Mouse (Mus musculus) embryonic facial prominence, embryonic 12.5 days (tissue): ENCODE data around the gene Onecut1. TPM values are rescaled to one million over a fixed set of nuclear protein-coding genes. Genes with fewer than 3 reads are reported as not detected.
A peak's percentile ranks its signal among the peaks of the same experiment; 100 is the strongest.

Experiments used
- ATAC-seq: fragments of 200-750 bp; cut with Nextera tagmentation; 2 replicates; pipeline ENCODE4 v1.8.0; 2017; ENCODE audit not compliant: insufficient number of reproducible peaks, insufficient read depth, low FRiP score, low TSS enrichment
- H3K27ac ChIP-seq: fragments of 300-500 bp; sonication (generic); 2 replicates; pipeline ENCODE4 v1.5.1; 2016; ENCODE audit warnings: mild to moderate bottlenecking
- H3K27me3 ChIP-seq: fragments of 300-500 bp; sonication (generic); 2 replicates; pipeline ENCODE4 v1.6.1; 2016; ENCODE audit warnings: mild to moderate bottlenecking, moderate library complexity
- H3K36me3 ChIP-seq: fragments of 300-500 bp; sonication (generic); 2 replicates; pipeline ENCODE4 v1.6.1; 2016; ENCODE audit warnings: mild to moderate bottlenecking
- H3K4me1 ChIP-seq: fragments of 300-500 bp; sonication (generic); 2 replicates; pipeline ENCODE4 v1.6.1; 2016
- H3K4me2 ChIP-seq: fragments of 300-500 bp; sonication (generic); replicated peaks from 2 replicates; pipeline ENCODE4 v1.6.1; 2016; ENCODE audit warnings: mild to moderate bottlenecking, moderate library complexity
- H3K4me3 ChIP-seq: fragments of 300-500 bp; sonication (generic); 2 replicates; pipeline ENCODE4 v1.5.1; 2016; ENCODE audit warnings: mild to moderate bottlenecking
- H3K9ac ChIP-seq: fragments of 300-500 bp; sonication (generic); 2 replicates; pipeline ENCODE4 v1.6.1; 2016; ENCODE audit warnings: mild to moderate bottlenecking, moderate library complexity
- H3K9me3 ChIP-seq: fragments of 300-500 bp; sonication (generic); 2 replicates; pipeline ENCODE4 v1.6.1; 2016; ENCODE audit warnings: mild to moderate bottlenecking, moderate library complexity
- WGBS: fragments of 180-500 bp; shearing (Covaris S2); methylation state at CpG from one replicate; pipeline ENCODE4 v1.1.7; 2016; 5-methylcytosine and 5-hydroxymethylcytosine counted together
- polyA plus RNA-seq: library from polyadenylated mRNA; unstranded; fragments of >200 nt; fragmentation: Nextera tagmentation; extraction: Ambion mirVana; gene quantifications from 2 replicates; pipeline ENCODE4 v1.2.1, GENCODE M21; 2016

Gene Onecut1
- polyA plus RNA-seq, 1 experiment from 2014 or later, result 0.47 TPM

DNA sequence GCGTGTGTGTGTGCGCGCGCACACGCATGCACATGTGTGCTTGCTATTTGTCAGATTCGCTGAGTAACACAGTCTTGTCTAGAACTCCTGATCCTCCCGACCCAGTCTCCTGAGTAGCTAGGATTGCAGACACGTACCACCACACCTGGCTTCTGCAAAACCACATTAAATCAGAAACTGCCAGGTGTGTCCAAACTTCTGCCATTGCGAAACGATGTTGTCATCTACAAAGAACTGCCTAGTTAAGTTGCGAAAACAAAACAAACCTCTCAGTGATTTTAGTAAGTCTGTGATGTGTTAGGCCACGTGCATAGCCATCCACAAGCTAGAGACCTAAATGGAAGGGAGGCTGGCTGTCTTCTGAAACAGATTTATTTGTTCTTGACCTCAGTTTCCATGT, 58.7 kb downstream of the Onecut1 start:
- Histone ChIP-seq H3K36me3 (no peaks in the 10 kb centered on the region), H3K4me2 (no peak overlapping the region), H3K27me3 (no peaks in the 10 kb centered on the region), H3K9me3 (no peaks in the 10 kb centered on the region), H3K9ac (no peak overlapping the region), H3K4me3 (no peak overlapping the region), H3K27ac (no peak overlapping the region), H3K4me1 (no peaks in the 10 kb centered on the region)
- 90% methylated on average over 12 of the region's 12 CpGs for WGBS
- ATAC-seq, result no peak

DNA sequence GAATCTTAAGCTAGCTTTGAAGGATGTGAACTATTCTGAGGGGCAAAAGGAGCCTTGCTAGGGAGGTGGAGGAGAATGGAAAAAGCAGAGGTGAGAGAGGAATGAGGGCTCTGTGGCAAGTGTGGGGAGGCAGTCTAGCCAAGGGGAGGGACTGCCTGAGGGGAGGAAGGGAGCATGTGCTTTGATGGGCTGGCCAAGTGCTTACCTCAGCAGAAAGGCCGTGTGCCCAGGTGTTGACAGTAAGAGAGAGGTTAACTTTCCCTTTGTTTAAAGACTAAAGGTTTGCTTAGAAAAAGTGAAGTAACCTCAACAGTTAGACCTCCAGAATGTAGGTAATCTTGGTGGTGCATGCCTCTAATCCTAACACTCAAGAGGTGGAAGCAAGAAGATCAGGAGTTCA, 59.7 kb downstream of the Onecut1 start:
- no peak overlapping the region for H3K4me3 ChIP-seq
- H3K4me2 ChIP-seq, result no peak overlapping the region
- H3K9ac ChIP-seq, result no peak overlapping the region
- ATAC-seq, result no peak
- no peaks in the 10 kb centered on the region for H3K27me3 ChIP-seq
- H3K9me3 ChIP-seq, result no peaks in the 10 kb centered on the region
- no peaks in the 10 kb centered on the region for H3K4me1 ChIP-seq
- WGBS, result 50% methylated on average over 1 of the region's 1 CpGs
- H3K27ac ChIP-seq, result no peak overlapping the region
- no peaks in the 10 kb centered on the region for H3K36me3 ChIP-seq

DNA sequence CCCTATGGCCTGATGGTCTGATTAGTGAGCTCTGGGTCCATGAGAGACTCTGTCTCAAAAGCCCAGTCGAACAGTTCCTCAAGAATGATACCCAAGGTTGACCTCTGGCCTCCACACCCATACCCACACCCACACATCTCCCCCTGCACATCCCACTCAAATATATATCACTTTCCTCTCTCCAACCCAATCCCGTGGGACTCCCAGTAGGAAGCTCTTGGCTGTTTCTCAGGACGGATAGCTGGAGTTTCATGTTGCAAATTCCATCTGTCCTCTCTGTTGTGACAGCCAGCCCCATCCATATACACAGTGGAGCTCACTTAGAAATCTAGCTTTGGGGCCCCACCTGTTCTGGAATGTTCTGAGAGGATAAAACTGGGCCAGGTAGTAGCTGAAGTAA, 61.2 kb downstream of the Onecut1 start:
- ATAC-seq, result peak; percentile 24; the same call in 1 of the 2 replicates
- Histone ChIP-seq H3K9ac (no peak overlapping the region), H3K9me3 (no peaks in the 10 kb centered on the region), H3K4me1 (no peaks in the 10 kb centered on the region), H3K36me3 (no peaks in the 10 kb centered on the region), H3K4me2 (no peak overlapping the region), H3K27ac (no peak overlapping the region), H3K27me3 (no peaks in the 10 kb centered on the region), H3K4me3 (no peak overlapping the region)
- WGBS, result 67% methylated on average over 3 of the region's 3 CpGs

DNA sequence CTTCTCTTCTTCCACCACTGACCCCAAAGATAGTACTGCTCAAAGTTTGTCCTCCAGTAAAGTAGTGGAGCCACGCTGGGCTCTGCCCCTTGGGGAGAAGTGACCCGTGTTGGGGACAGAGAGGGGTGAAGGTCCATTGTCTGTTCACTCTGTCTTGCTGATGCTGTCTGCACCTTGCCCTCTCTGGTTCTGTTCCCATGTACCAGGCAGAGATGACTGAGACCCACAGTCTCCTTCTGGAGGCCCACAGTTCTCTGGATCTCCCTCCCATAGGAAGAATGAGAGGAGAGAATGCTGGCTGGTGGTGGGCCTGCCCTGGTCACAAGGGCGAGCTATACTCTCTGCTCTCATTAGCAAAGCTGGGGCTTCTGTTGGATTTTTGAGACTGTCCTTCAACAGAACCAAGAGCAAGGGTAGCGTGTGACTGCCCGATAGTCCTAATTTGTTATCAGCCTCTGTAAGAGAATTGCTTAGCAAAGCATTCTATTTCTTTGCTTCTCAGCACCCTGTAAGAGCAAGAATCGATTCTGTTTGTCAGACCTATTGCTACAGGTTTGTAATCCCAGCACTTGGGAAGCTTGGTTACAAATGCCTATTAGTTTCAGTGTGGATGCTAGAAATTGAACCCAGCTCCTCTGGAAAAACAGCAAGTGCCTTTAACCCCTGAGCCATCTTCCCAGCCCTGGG, 61.7 kb downstream of the Onecut1 start:
- Histone ChIP-seq H3K27me3 (no peaks in the 10 kb centered on the region), H3K27ac (no peak overlapping the region), H3K36me3 (no peaks in the 10 kb centered on the region), H3K9me3 (no peaks in the 10 kb centered on the region), H3K9ac (no peak overlapping the region), H3K4me3 (no peak overlapping the region), H3K4me2 (no peak overlapping the region), H3K4me1 (no peaks in the 10 kb centered on the region)
- 0 out of 2 replicates have a peak, but pooled peaks have one; percentile 23 for ATAC-seq
- WGBS, result 84% methylated on average over 6 of the region's 6 CpGs

DNA sequence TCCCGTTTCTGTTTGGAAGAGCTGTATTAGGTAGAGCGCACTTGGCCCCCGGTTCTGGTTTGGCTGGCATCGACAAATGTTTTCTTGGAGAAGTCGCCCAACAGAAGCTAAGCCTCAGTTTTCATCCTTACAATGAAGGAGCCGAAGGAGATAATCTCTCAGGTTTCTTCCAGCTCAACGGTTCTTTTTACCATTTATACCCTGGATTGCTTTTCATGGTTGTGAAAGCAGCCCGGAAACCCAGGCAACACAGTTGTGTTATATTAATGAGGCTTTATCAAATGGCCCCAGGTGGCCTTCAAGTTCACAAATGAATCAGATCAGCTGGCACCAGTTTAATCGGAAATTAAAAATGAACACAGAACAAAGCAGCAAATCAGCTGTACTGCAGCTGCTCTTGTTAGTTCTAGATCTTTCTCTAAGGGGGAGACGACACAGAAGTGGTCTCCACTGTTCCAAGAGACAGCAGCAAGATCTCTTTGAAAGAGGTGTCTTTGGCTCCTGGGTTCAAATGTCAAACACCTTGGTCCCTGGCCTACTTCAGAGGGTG, 63.6 kb downstream of the Onecut1 start:
- Histone ChIP-seq H3K9me3 (no peaks in the 10 kb centered on the region), H3K4me2 (no peak overlapping the region), H3K9ac (no peak overlapping the region), H3K27me3 (no peaks in the 10 kb centered on the region), H3K27ac (no peak overlapping the region), H3K4me3 (no peak overlapping the region), H3K4me1 (no peaks in the 10 kb centered on the region), H3K36me3 (no peaks in the 10 kb centered on the region)
- no peak for ATAC-seq
- WGBS, result 73% methylated on average over 10 of the region's 10 CpGs

DNA sequence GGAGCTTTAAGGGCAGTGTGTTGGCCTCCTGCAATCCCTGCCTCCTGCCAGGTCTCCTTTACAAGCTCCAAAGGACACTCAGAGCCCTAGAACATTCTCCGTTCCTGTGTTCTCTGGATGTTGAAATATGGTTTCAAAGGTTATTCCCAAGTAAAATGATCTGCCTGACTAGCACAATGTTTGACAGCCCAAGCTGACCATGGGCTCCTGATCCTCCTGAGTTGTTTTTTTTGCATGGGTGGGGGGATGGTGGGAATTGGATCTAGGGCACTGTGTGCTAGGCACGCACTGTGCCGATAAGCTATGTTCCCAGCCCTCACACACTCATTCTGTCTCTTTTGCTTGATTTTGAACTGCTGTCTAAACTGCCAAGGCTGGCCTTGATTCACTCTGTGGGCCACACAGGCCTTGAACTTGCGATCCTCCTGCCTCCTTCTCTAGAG, 68.3 kb downstream of the Onecut1 start:
- whole genome bisulfite sequencing, result 81% methylated on average over 4 of the region's 4 CpGs
- no peak overlapping the region for H3K4me3 ChIP-seq
- H3K4me2 ChIP-seq, result no peak overlapping the region
- H3K9me3 ChIP-seq, result no peaks in the 10 kb centered on the region
- H3K4me1 ChIP-seq, result no peaks in the 10 kb centered on the region
- no peaks in the 10 kb centered on the region for H3K36me3 ChIP-seq
- no peak for ATAC-seq
- H3K27me3 ChIP-seq, result no peaks in the 10 kb centered on the region
- H3K27ac ChIP-seq, result no peak overlapping the region
- no peak overlapping the region for H3K9ac ChIP-seq

DNA sequence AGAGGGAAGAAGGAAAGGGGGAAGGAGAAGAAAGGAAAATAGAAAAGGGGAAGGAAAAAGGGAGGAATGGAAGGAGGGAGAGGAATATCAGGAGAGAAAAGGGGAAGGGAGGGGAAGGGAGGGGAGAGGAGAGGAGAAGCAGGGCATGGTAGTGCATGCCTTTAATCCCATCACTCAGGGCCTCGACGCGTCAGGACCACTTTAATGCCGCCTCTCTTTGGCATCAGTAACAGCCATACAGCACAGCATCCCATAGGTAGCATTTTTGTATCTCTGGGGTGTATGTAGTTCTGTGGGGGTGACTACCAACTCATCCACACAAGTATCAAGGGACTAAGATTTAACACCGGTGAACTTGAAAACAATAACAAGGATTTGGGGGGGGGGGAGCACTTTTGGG, 68.9 kb downstream of the Onecut1 start:
- no peak overlapping the region for H3K27ac ChIP-seq
- 91% methylated on average over 5 of the region's 5 CpGs for WGBS
- no peak for ATAC-seq
- no peaks in the 10 kb centered on the region for H3K4me1 ChIP-seq
- no peaks in the 10 kb centered on the region for H3K36me3 ChIP-seq
- no peak overlapping the region for H3K4me3 ChIP-seq
- no peaks in the 10 kb centered on the region for H3K9me3 ChIP-seq
- H3K4me2 ChIP-seq, result no peak overlapping the region
- no peaks in the 10 kb centered on the region for H3K27me3 ChIP-seq
- no peak overlapping the region for H3K9ac ChIP-seq

DNA sequence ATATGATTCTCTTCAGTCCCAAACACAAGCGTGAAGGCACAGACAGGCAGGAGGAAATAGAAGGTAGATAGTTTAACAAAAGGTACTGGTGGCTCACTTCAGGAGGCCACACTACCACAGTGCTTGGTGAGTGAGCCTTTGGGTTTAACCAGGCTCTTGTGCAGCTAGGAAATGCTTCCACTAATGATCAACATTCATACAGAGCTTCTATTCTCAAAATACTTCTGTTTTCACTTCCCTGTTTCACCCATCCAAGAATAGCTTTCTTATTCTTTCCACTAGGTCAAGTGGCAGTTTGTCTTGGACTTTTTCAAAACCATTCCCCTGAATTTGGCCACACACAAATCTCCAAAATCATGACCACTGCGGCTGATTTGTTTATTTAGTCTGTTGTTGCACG, 73.6 kb downstream of the Onecut1 start:
- no peaks in the 10 kb centered on the region for H3K36me3 ChIP-seq
- no peak overlapping the region for H3K27ac ChIP-seq

DNA sequence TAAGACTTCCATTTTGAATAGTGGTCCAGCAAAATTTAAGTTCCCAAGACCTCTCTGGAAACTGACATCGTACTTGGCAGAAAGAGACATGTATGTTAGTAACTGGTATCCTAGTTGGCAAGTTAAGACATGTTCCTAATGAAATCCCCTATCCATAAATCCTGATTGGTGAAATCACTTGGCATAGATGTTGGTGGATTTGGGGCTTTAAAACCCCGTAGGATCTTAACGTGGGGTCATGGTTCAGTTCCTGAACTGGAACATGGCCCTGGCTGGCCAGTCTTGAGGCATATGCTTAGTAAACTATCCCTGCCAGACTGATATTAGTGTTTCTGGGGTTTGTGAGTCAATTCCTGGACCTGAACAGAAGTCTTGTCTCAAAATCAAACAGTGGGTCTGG, 76.0 kb downstream of the Onecut1 start:
- WGBS, result 92% methylated on average over 3 of the region's 3 CpGs
- no peak overlapping the region for H3K4me3 ChIP-seq
- ATAC-seq, result no peak
- no peak overlapping the region for H3K27ac ChIP-seq
- H3K27me3 ChIP-seq, result no peaks in the 10 kb centered on the region
- no peak overlapping the region for H3K4me2 ChIP-seq
- no peaks in the 10 kb centered on the region for H3K9me3 ChIP-seq
- no peak overlapping the region for H3K9ac ChIP-seq
- H3K4me1 ChIP-seq, result no peaks in the 10 kb centered on the region
- no peaks in the 10 kb centered on the region for H3K36me3 ChIP-seq

More for the DNA sequence above, 73.6 kb downstream of the Onecut1 start:
- no peaks in the 10 kb centered on the region for H3K27me3 ChIP-seq
- H3K4me1 ChIP-seq, result no peaks in the 10 kb centered on the region
- no peak overlapping the region for H3K4me2 ChIP-seq
- H3K9ac ChIP-seq, result no peak overlapping the region
- ATAC-seq, result no peak
- no peak overlapping the region for H3K4me3 ChIP-seq
- WGBS, result 85% methylated on average over 3 of the region's 3 CpGs
- no peaks in the 10 kb centered on the region for H3K9me3 ChIP-seq

DNA sequence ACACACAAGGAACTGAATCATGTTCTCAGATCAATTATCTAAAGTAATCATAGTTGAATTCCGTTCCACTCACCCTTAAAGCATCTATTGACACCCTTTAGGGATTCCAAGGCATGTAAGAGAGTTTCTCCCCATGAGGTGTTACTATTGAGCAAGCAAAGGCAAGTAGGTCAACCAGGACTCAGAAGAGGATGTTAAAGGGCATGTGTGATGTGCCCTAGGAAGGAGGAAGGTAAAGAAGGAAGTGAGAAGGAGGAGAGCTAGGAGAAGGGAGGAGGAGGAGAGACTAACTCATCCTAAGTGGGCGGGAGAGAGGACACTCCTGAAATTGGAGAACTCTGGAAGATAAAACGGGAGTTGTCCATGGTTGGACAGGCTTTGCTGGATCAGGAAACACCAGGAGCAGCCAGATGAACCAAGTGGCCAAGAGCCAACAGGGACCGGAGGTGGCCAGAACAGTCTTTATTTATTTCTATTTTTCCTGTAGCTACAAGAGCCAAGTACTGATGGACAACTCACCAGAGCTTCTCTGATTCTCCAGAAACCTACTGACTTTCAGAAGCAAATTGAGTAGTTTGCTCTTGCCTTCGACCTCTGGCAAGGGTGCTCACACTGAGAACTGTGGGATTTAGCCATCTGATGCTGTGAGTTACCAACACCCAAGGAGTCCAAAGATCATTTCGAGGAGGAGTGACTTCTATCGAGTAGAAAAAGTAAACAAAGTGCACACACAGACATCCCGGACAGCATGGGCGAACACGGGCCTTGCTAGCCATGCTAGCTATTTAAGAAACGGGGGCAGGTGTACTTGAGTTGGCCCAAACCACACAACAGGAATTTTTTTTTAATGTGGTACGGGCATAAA, 77.2 kb downstream of the Onecut1 start:
- no peak overlapping the region for H3K9ac ChIP-seq
- no peaks in the 10 kb centered on the region for H3K36me3 ChIP-seq
- H3K4me2 ChIP-seq, result no peak overlapping the region
- ATAC-seq, result no peak
- no peaks in the 10 kb centered on the region for H3K27me3 ChIP-seq
- 78% methylated on average over 12 of the region's 12 CpGs for WGBS
- no peaks in the 10 kb centered on the region for H3K4me1 ChIP-seq
- H3K9me3 ChIP-seq, result no peaks in the 10 kb centered on the region
- no peak overlapping the region for H3K27ac ChIP-seq
- H3K4me3 ChIP-seq, result no peak overlapping the region
